Mouse (Mus musculus) heart, embryonic 12.5 days (tissue): ENCODE data around the gene Pcsk5. TPM values are rescaled to one million over a fixed set of nuclear protein-coding genes. Genes with fewer than 3 reads are reported as not detected.

Source experiments
- ATAC-seq: fragments of 200-750 bp; cut with Nextera tagmentation; 2 replicates; pipeline ENCODE4 v1.8.0; 2017; ENCODE audit warnings: moderate TSS enrichment, moderate library complexity; ENCODE audit not compliant: insufficient number of reproducible peaks, low FRiP score
- H3K27ac ChIP-seq: fragments of 300-500 bp; sonication (generic); 2 replicates; pipeline ENCODE4 v1.5.1; 2016; ENCODE audit warnings: mild to moderate bottlenecking, moderate library complexity; ENCODE audit not compliant: poor library complexity, severe bottlenecking
- H3K27me3 ChIP-seq: fragments of 300-500 bp; sonication (generic); replicated peaks from 2 replicates; pipeline ENCODE4 v1.6.1; 2016; ENCODE audit warnings: mild to moderate bottlenecking, moderate library complexity
- H3K36me3 ChIP-seq: fragments of 300-500 bp; sonication (generic); 2 replicates; pipeline ENCODE4 v1.6.1; 2016; ENCODE audit warnings: mild to moderate bottlenecking, moderate library complexity
- H3K4me1 ChIP-seq: fragments of 300-500 bp; sonication (generic); replicated peaks from 2 replicates; pipeline ENCODE4 v1.6.1; 2016; ENCODE audit warnings: mild to moderate bottlenecking
- H3K4me2 ChIP-seq: fragments of 300-500 bp; sonication (generic); 2 replicates; pipeline ENCODE4 v1.6.1; 2016; ENCODE audit warnings: mild to moderate bottlenecking, moderate library complexity
- H3K4me3 ChIP-seq: fragments of 300-500 bp; sonication (generic); 2 replicates; pipeline ENCODE4 v1.5.1; 2016; ENCODE audit warnings: mild to moderate bottlenecking
- H3K9ac ChIP-seq: fragments of 300-500 bp; sonication (generic); 2 replicates; pipeline ENCODE4 v1.6.1; 2016; ENCODE audit warnings: mild to moderate bottlenecking, moderate library complexity
- H3K9me3 ChIP-seq: fragments of 300-500 bp; sonication (generic); replicated peaks from 2 replicates; pipeline ENCODE4 v1.6.1; 2016; ENCODE audit warnings: mild to moderate bottlenecking, moderate library complexity
- WGBS: fragments of 180-500 bp; shearing (Covaris S2); methylation state at CpG from one replicate; pipeline ENCODE4 v1.1.7; 2016; 5-methylcytosine and 5-hydroxymethylcytosine counted together
- polyA plus RNA-seq: library from polyadenylated mRNA; unstranded; fragments of >200 nt; fragmentation: Nextera tagmentation; extraction: Ambion mirVana; gene quantifications from 2 replicates; pipeline ENCODE4 v1.2.1, GENCODE M21; 2016

The Pcsk5 gene
- polyA plus RNA-seq, 1 experiment from 2014 or later, result 24.6 TPM

GRCm38 (mm10) chr19:17635984-17636383 lies 201.4 kb downstream of the Pcsk5 start:
- Histone ChIP-seq H3K27ac (no peak overlapping the region), H3K27me3 (no peaks in the 10 kb centered on the region), H3K4me2 (no peak overlapping the region), H3K4me3 (no peak overlapping the region), H3K36me3 (no peaks in the 10 kb centered on the region), H3K4me1 (no peaks in the 10 kb centered on the region), H3K9me3 (no peaks in the 10 kb centered on the region), H3K9ac (no peak overlapping the region)
- ATAC-seq, result no peak
- WGBS, result 77% methylated on average over 6 of the region's 6 CpGs

- no peak for ATAC-seq
These were observed 221.8 kb downstream of the Pcsk5 start for GRCm38 (mm10) chr19:17615646-17616045.

GRCm38 (mm10) chr19:17606510-17606909 lies 230.9 kb downstream of the Pcsk5 start:
- ATAC-seq, result no peak
- Histone ChIP-seq H3K36me3 (no peaks in the 10 kb centered on the region), H3K9ac (no peak overlapping the region), H3K4me2 (no peak overlapping the region), H3K4me1 (no peaks in the 10 kb centered on the region; the same call in 1 of the 2 replicates), H3K9me3 (no peaks in the 10 kb centered on the region), H3K4me3 (no peak overlapping the region), H3K27me3 (no peaks in the 10 kb centered on the region), H3K27ac (no peak overlapping the region)
- WGBS, result 86% methylated on average over 1 of the region's 1 CpGs

More at GRCm38 (mm10) chr19:17615646-17616045, 221.8 kb downstream of the Pcsk5 start:
- no peak overlapping the region for H3K9ac ChIP-seq
- H3K9me3 ChIP-seq, result no peaks in the 10 kb centered on the region
- WGBS, result 77% methylated on average over 4 of the region's 4 CpGs
- no peaks in the 10 kb centered on the region for H3K27me3 ChIP-seq
- H3K36me3 ChIP-seq, result no peaks in the 10 kb centered on the region
- H3K4me2 ChIP-seq, result no peak overlapping the region
- no peaks in the 10 kb centered on the region for H3K4me1 ChIP-seq
- no peak overlapping the region for H3K4me3 ChIP-seq
- H3K27ac ChIP-seq, result no peak overlapping the region

- ATAC-seq, result no peak
- no peaks in the 10 kb centered on the region; the same call in 1 of the 2 replicates for H3K4me1 ChIP-seq
- H3K27ac ChIP-seq, result no peak overlapping the region
- H3K36me3 ChIP-seq, result no peaks in the 10 kb centered on the region
- WGBS, result 85% methylated on average over 2 of the region's 2 CpGs
- no peak overlapping the region for H3K4me2 ChIP-seq
- no peaks in the 10 kb centered on the region for H3K27me3 ChIP-seq
- no peak overlapping the region for H3K9ac ChIP-seq
- no peak overlapping the region for H3K4me3 ChIP-seq
- H3K9me3 ChIP-seq, result no peaks in the 10 kb centered on the region
These were observed 231.3 kb downstream of the Pcsk5 start for GRCm38 (mm10) chr19:17606093-17606492.

- Histone ChIP-seq H3K9ac (no peak overlapping the region), H3K36me3 (no peaks in the 10 kb centered on the region), H3K27ac (no peak overlapping the region), H3K4me1 (no peaks in the 10 kb centered on the region; the same call in 1 of the 2 replicates), H3K4me2 (no peak overlapping the region), H3K9me3 (no peaks in the 10 kb centered on the region), H3K4me3 (no peak overlapping the region), H3K27me3 (no peaks in the 10 kb centered on the region)
- 39% methylated on average over 3 of the region's 3 CpGs for WGBS
- ATAC-seq, result no peak
These were observed 234.1 kb downstream of the Pcsk5 start for GRCm38 (mm10) chr19:17603322-17603721.

- H3K27me3 ChIP-seq, result no peaks in the 10 kb centered on the region
- H3K4me1 ChIP-seq, result no peaks in the 10 kb centered on the region; the same call in 1 of the 2 replicates
- no peak overlapping the region for H3K4me2 ChIP-seq
- no peak overlapping the region for H3K9ac ChIP-seq
- no peak overlapping the region for H3K4me3 ChIP-seq
- no peaks in the 10 kb centered on the region for H3K36me3 ChIP-seq
- 67% methylated on average over 2 of the region's 2 CpGs for WGBS
- no peak for ATAC-seq
- H3K27ac ChIP-seq, result no peak overlapping the region
- no peaks in the 10 kb centered on the region for H3K9me3 ChIP-seq
These were observed 237.1 kb downstream of the Pcsk5 start for GRCm38 (mm10) chr19:17600347-17600746.

- H3K4me2 ChIP-seq, result no peak overlapping the region
- H3K9me3 ChIP-seq, result no peaks in the 10 kb centered on the region
- H3K27ac ChIP-seq, result no peak overlapping the region
- no peak for ATAC-seq
- no peak overlapping the region for H3K9ac ChIP-seq
- peaks cover 25% of the 10 kb centered on the region for H3K4me1 ChIP-seq
- peaks cover 6% of the 10 kb centered on the region; the same call in 1 of the 2 replicates for H3K36me3 ChIP-seq
- H3K27me3 ChIP-seq, result no peaks in the 10 kb centered on the region
- WGBS, result 6% methylated on average over 1 of the region's 1 CpGs
- no peak overlapping the region for H3K4me3 ChIP-seq
These were observed 244.6 kb downstream of the Pcsk5 start for GRCm38 (mm10) chr19:17592790-17593189.

- 42% methylated on average over 8 of the region's 8 CpGs for WGBS
- H3K9ac ChIP-seq, result no peak overlapping the region
- ATAC-seq, result no peak
- H3K4me2 ChIP-seq, result no peak overlapping the region
- no peak overlapping the region for H3K4me3 ChIP-seq
- H3K4me1 ChIP-seq, result peaks cover 25% of the 10 kb centered on the region
- H3K9me3 ChIP-seq, result no peaks in the 10 kb centered on the region
- no peaks in the 10 kb centered on the region for H3K27me3 ChIP-seq
- peaks cover 6% of the 10 kb centered on the region; the same call in 1 of the 2 replicates for H3K36me3 ChIP-seq
- no peak overlapping the region for H3K27ac ChIP-seq
These were observed 246.1 kb downstream of the Pcsk5 start for GRCm38 (mm10) chr19:17591335-17591734.

- no peak overlapping the region for H3K4me2 ChIP-seq
- H3K36me3 ChIP-seq, result peaks cover 6% of the 10 kb centered on the region; the same call in 1 of the 2 replicates
- no peaks in the 10 kb centered on the region for H3K9me3 ChIP-seq
- H3K27me3 ChIP-seq, result no peaks in the 10 kb centered on the region
- H3K4me1 ChIP-seq, result peaks cover 25% of the 10 kb centered on the region
- H3K4me3 ChIP-seq, result no peak overlapping the region
- ATAC-seq, result no peak
- H3K27ac ChIP-seq, result no peak overlapping the region
- 75% methylated on average over 1 of the region's 1 CpGs for WGBS
- H3K9ac ChIP-seq, result no peak overlapping the region
These were observed 247.1 kb downstream of the Pcsk5 start for GRCm38 (mm10) chr19:17590314-17590713.

GRCm38 (mm10) chr19:17577412-17577811 lies 260.0 kb downstream of the Pcsk5 start:
- Histone ChIP-seq H3K9me3 (no peaks in the 10 kb centered on the region), H3K4me3 (no peak overlapping the region), H3K9ac (no peak overlapping the region), H3K36me3 (peaks cover 10% of the 10 kb centered on the region), H3K4me2 (no peak overlapping the region), H3K27me3 (no peaks in the 10 kb centered on the region), H3K27ac (no peak overlapping the region), H3K4me1 (no peaks in the 10 kb centered on the region)
- 85% methylated on average over 4 of the region's 4 CpGs for WGBS
- no peak for ATAC-seq

- Histone ChIP-seq H3K27me3 (no peaks in the 10 kb centered on the region), H3K9me3 (no peaks in the 10 kb centered on the region), H3K4me2 (no peak overlapping the region), H3K36me3 (peaks cover 15% of the 10 kb centered on the region), H3K4me3 (no peak overlapping the region), H3K4me1 (no peaks in the 10 kb centered on the region), H3K9ac (no peak overlapping the region), H3K27ac (no peak overlapping the region)
- no peak for ATAC-seq
- WGBS, result 85% methylated on average over 5 of the region's 5 CpGs
These were observed 262.9 kb downstream of the Pcsk5 start for GRCm38 (mm10) chr19:17574564-17574963.

- no peaks in the 10 kb centered on the region for H3K27me3 ChIP-seq
- peaks cover 8% of the 10 kb centered on the region for H3K4me1 ChIP-seq
- H3K4me2 ChIP-seq, result no peak overlapping the region
- H3K27ac ChIP-seq, result no peak overlapping the region
- no peaks in the 10 kb centered on the region for H3K9me3 ChIP-seq
- H3K9ac ChIP-seq, result no peak overlapping the region
- ATAC-seq, result no peak
- H3K36me3 ChIP-seq, result peaks cover 15% of the 10 kb centered on the region
- H3K4me3 ChIP-seq, result no peak overlapping the region
- 85% methylated on average over 8 of the region's 8 CpGs for WGBS
These were observed 265.1 kb downstream of the Pcsk5 start for GRCm38 (mm10) chr19:17572315-17572714.
